Mouse (Mus musculus): Measurements from ENCODE around the gene Pard3. TPM values are rescaled to one million over a fixed set of nuclear protein-coding genes. Genes with fewer than 3 reads are reported as not detected.

The Pard3 gene
- total and polyA plus RNA-seq, 3 experiments, result 0.51 to 1.3 (median 0.94) TPM

GRCm38 (mm10) chr8:127058759-127059158 is 4.9 kb upstream of the Pard3 start:
- Histone ChIP-seq H3K27ac (ENCODE audit: insufficient read depth, low read depth) (no peak overlapping the region), H3K36me3 (replicated peaks in 1 of 2; ENCODE audit: control insufficient read depth in 1 of 2, insufficient read depth in 1 of 2, low read length in 1 of 2) (no peaks in the 10 kb centered on the region), H3K9ac (ENCODE audit: insufficient read depth, low read depth) (no peak overlapping the region), H3K79me2 (replicated peaks; ENCODE audit: control insufficient read depth, extremely low read depth, insufficient read depth, poor library complexity, severe bottlenecking) (no peaks in the 10 kb centered on the region), H3K4me1 (ENCODE audit: control insufficient read depth in 1 of 2, insufficient read depth in 2 of 2) (no peaks in the 10 kb centered on the region), H3K9me3 (replicated peaks; ENCODE audit: low read length) (no peaks in the 10 kb centered on the region), H3K4me3 (replicated peaks in 1 of 3; ENCODE audit: low read depth in 2 of 3, low read length in 2 of 3, poor library complexity in 1 of 3) (no peak overlapping the region), H3K27me3 (replicated peaks) (no peaks in the 10 kb centered on the region), H3K4me2 (ENCODE audit: insufficient read depth, low read depth, poor library complexity, severe bottlenecking) (no peak overlapping the region)
- DNase-seq (ENCODE audit: extremely low read depth), result no peak
- dilution Hi-C loops (cut with MboI; ENCODE audit: extremely low pct_ligation_motif_present, extremely low pct_unique_long_range_greater_than_20kb, low sequenced_read_pairs), result no loop called here
- TF ChIP-seq POLR2A (IDR thresholded peaks at IDR 0.05; ENCODE audit: low read depth, low read length), result no peak
- no peak for TF ChIP-seq TCF12 (IDR thresholded peaks at IDR 0.05; ENCODE audit: low read depth, low read length)
- TF ChIP-seq MAX (IDR thresholded peaks at IDR 0.05; ENCODE audit: low read length), result no peak
- TF ChIP-seq JUND (conservative IDR thresholded peaks at IDR 0.05; ENCODE audit: low read depth, low read length), result no peak
- no peak for TF ChIP-seq BHLHE40 (IDR thresholded peaks at IDR 0.05; ENCODE audit: low read depth, low read length)
- TF ChIP-seq EP300 (IDR thresholded peaks at IDR 0.05; ENCODE audit: low read length), result no peak
- TF ChIP-seq ETS1 (conservative IDR thresholded peaks at IDR 0.05; ENCODE audit: low read depth, low read length), result no peak
- no peak for TF ChIP-seq ZKSCAN1 (IDR thresholded peaks at IDR 0.05; ENCODE audit: borderline replicate concordance, low read depth, low read length)
- no peak for TF ChIP-seq KAT2A (IDR thresholded peaks at IDR 0.05; ENCODE audit: insufficient replicate concordance, low read length)
- TF ChIP-seq NELFE (IDR thresholded peaks at IDR 0.05; ENCODE audit: low read depth, low read length), result no peak
- TF ChIP-seq CTCF (conservative IDR thresholded peaks at IDR 0.05 in 1 of 2, IDR thresholded peaks at IDR 0.05 in 1 of 2; ENCODE audit: low read depth in 2 of 2, low read length in 2 of 2), result no peak
- TF ChIP-seq RCOR1 (conservative IDR thresholded peaks at IDR 0.05; ENCODE audit: low read depth, low read length), result no peak
- no peak for TF ChIP-seq ZC3H11A (IDR thresholded peaks at IDR 0.05; ENCODE audit: low read depth, low read length)
- TF ChIP-seq IRF4 (IDR thresholded peaks at IDR 0.05; ENCODE audit: low read depth, low read length), result no peak
- in situ Hi-C loops (cut with MboI; ENCODE audit: low pct_ligation_motif_present, low pct_unique_long_range_greater_than_20kb, low sequenced_read_pairs), result no loop called here

GRCm38 (mm10) chr8:127059826-127060225 is 3.9 kb upstream of the Pard3 start:
- no peaks in the 10 kb centered on the region for H3K36me3 ChIP-seq (replicated peaks in 1 of 2; ENCODE audit: control insufficient read depth in 1 of 2, insufficient read depth in 1 of 2, low read length in 1 of 2)
- H3K9me3 ChIP-seq (replicated peaks; ENCODE audit: low read length), result peaks cover 8% of the 10 kb centered on the region
- DNase-seq (ENCODE audit: extremely low read depth), result no peak
- dilution Hi-C loops (cut with MboI; ENCODE audit: extremely low pct_ligation_motif_present, extremely low pct_unique_long_range_greater_than_20kb, low sequenced_read_pairs), result no loop called here
- H3K27ac ChIP-seq (ENCODE audit: insufficient read depth, low read depth), result no peak overlapping the region
- no peak for TF ChIP-seq TBP (conservative IDR thresholded peaks at IDR 0.05; ENCODE audit: low read depth, low read length)
- TF ChIP-seq ELF1 (IDR thresholded peaks at IDR 0.05; ENCODE audit: low read depth, low read length), result no peak
- TF ChIP-seq RCOR1 (conservative IDR thresholded peaks at IDR 0.05; ENCODE audit: low read depth, low read length), result no peak
- no peak for TF ChIP-seq PAX5 (IDR thresholded peaks at IDR 0.05; ENCODE audit: low read length)
- TF ChIP-seq MAFK (IDR thresholded peaks at IDR 0.05; ENCODE audit: insufficient replicate concordance, low read length), result no peak
- no peak for TF ChIP-seq MAX (IDR thresholded peaks at IDR 0.05; ENCODE audit: low read length)
- no peak for TF ChIP-seq HCFC1 (IDR thresholded peaks at IDR 0.05; ENCODE audit: low read depth, low read length)
- TF ChIP-seq BHLHE40 (IDR thresholded peaks at IDR 0.05; ENCODE audit: low read depth, low read length), result no peak
- H3K79me2 ChIP-seq (replicated peaks; ENCODE audit: control insufficient read depth, extremely low read depth, insufficient read depth, poor library complexity, severe bottlenecking), result no peaks in the 10 kb centered on the region
- H3K27me3 ChIP-seq (replicated peaks), result no peaks in the 10 kb centered on the region
- no peak overlapping the region for H3K4me2 ChIP-seq (ENCODE audit: insufficient read depth, low read depth, poor library complexity, severe bottlenecking)
- in situ Hi-C loops (cut with MboI; ENCODE audit: low pct_ligation_motif_present, low pct_unique_long_range_greater_than_20kb, low sequenced_read_pairs), result no loop called here
- no peak overlapping the region for H3K4me3 ChIP-seq (replicated peaks in 1 of 3; ENCODE audit: low read depth in 2 of 3, low read length in 2 of 3, poor library complexity in 1 of 3)
- no peak overlapping the region for H3K9ac ChIP-seq (ENCODE audit: insufficient read depth, low read depth)
- H3K4me1 ChIP-seq (ENCODE audit: control insufficient read depth in 1 of 2, insufficient read depth in 2 of 2), result no peaks in the 10 kb centered on the region
